Mouse (Mus musculus) neural tube, embryonic 11.5 days (tissue): ENCODE measurements around the gene Celf1. TPM values are rescaled to one million over a fixed set of nuclear protein-coding genes. Genes with fewer than 3 reads are reported as not detected.

Experiments used
- ATAC-seq: fragments of 200-750 bp; cut with Nextera tagmentation; 2 replicates; pipeline ENCODE4 v1.8.0; 2017; ENCODE audit warnings: moderate number of reproducible peaks, mild to moderate bottlenecking, moderate TSS enrichment, moderate library complexity; ENCODE audit not compliant: insufficient read depth, low FRiP score, low TSS enrichment
- DNase-seq: peaks from one replicate; pipeline ENCODE4 v3.0.0-alpha.2; 2015; ENCODE audit warnings: low spot score
- H3K27ac ChIP-seq: fragments of 300-500 bp; sonication (generic); 2 replicates; pipeline ENCODE4 v1.5.1; 2014; ENCODE audit warnings: low read depth, mild to moderate bottlenecking, low read length
- H3K27me3 ChIP-seq: fragments of 300-500 bp; sonication (generic); 2 replicates; pipeline ENCODE4 v1.6.1; 2014; ENCODE audit warnings: mild to moderate bottlenecking, low read length, mixed read lengths; ENCODE audit not compliant: control insufficient read depth, insufficient read depth
- H3K36me3 ChIP-seq: fragments of 300-500 bp; sonication (generic); 2 replicates; pipeline ENCODE4 v1.6.1; 2014; ENCODE audit warnings: mild to moderate bottlenecking, low read length, moderate library complexity, mixed read lengths; ENCODE audit not compliant: control insufficient read depth, insufficient read depth
- H3K4me1 ChIP-seq: fragments of 300-500 bp; sonication (generic); 2 replicates; pipeline ENCODE4 v1.6.1; 2014; ENCODE audit warnings: low read length, mixed read lengths; ENCODE audit not compliant: control insufficient read depth, insufficient read depth
- H3K4me2 ChIP-seq: fragments of 300-500 bp; sonication (generic); 2 replicates; pipeline ENCODE4 v1.6.1; 2014; ENCODE audit warnings: low read depth, mild to moderate bottlenecking, moderate library complexity
- H3K4me3 ChIP-seq: fragments of 300-500 bp; sonication (generic); 2 replicates; pipeline ENCODE4 v1.5.1; 2014; ENCODE audit warnings: low read depth, low read length
- H3K9ac ChIP-seq: fragments of 300-500 bp; sonication (generic); 2 replicates; pipeline ENCODE4 v1.6.1; 2014; ENCODE audit warnings: mild to moderate bottlenecking, low read length
- H3K9me3 ChIP-seq: fragments of 300-500 bp; sonication (generic); 2 replicates; pipeline ENCODE4 v1.6.1; 2016; ENCODE audit warnings: low read length; ENCODE audit not compliant: control insufficient read depth
- WGBS: fragments of 180-500 bp; shearing (Covaris S2); extraction: QIAGEN DNeasy Blood & Tissue Kit; methylation state at CpG from one replicate; pipeline ENCODE4 v1.1.7; 2014; 5-methylcytosine and 5-hydroxymethylcytosine counted together
- polyA plus RNA-seq: library from polyadenylated mRNA; unstranded; fragments of >200 nt; fragmentation: Nextera tagmentation; extraction: Ambion mirVana; gene quantifications from 2 replicates; pipeline ENCODE4 v1.2.1, GENCODE M21; 2014

Gene Celf1
- polyA plus RNA-seq, 1 experiment from 2014 or later = 109 TPM

DNA sequence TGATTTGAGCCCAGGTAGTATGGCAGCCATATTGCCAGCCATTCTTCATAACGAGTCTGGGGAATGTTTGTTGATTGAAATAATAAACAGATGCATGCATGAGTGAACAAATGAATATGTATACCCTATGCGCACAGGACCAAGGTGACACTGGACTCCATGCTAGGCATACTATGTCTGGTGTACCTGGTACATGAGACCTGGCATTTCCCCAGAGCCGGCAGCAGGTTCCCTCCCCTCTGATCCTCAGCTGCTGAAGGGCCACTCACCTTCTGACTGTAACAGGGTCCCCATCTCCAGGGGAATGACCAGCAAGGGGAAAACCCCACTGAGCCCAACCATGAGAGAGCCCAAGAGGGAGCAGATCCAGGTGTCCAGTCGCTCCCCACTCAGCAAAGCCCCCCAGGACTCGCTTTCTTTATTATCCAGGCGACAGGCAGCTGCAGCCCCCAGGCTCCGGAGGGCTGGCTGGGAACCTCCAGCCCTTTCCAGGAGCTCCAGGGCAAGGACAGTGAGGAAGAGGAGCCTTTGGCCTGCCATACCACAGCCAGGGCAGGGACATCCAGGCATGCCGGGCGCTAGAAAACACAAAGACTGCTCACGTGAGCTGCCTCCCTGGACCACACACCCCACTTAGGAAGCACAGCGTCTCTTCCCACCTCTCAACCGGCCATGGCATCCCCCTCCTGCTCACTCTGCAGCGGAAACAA is 128.1 kb downstream of the Celf1 start:
- H3K4me3 ChIP-seq = no peak overlapping the region
- H3K4me2 ChIP-seq = peak overlapping the region; percentile 6; the same call in 1 of the 2 replicates
- 59% methylated on average over 13 of the region's 13 CpGs for WGBS
- no peak overlapping the region for H3K9ac ChIP-seq
- H3K9me3 ChIP-seq = no peaks in the 10 kb centered on the region
- ATAC-seq = no peak
- H3K36me3 ChIP-seq = peaks cover 5% of the 10 kb centered on the region
- peaks cover 15% of the 10 kb centered on the region for H3K4me1 ChIP-seq
- DNase-seq = no peak
- H3K27ac ChIP-seq = no peak overlapping the region
- H3K27me3 ChIP-seq = no peaks in the 10 kb centered on the region

DNA sequence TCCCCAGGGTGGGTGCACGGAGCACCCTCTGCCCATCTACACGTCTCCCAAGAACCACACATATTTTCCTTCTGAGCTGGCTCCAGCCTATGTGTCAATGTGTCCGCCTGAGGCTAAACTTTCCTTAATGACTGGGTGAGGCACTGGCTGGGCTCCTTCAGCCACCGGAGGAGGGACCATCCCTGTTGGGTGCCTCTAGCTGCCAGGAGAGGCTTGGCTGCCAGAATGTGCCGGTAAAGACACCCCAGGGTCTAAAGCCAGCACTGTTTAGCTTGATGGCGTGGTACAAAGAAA is 128.6 kb downstream of the Celf1 start:
- no peak overlapping the region for H3K9ac ChIP-seq
- peak overlapping the region; percentile 85 for H3K4me2 ChIP-seq
- H3K27ac ChIP-seq = no peak overlapping the region
- no peaks in the 10 kb centered on the region for H3K9me3 ChIP-seq
- no peak overlapping the region for H3K4me3 ChIP-seq
- peaks cover 1% of the 10 kb centered on the region; the same call in 1 of the 2 replicates for H3K36me3 ChIP-seq
- DNase-seq (no peak), ATAC-seq (no peak)
- peaks cover 15% of the 10 kb centered on the region for H3K4me1 ChIP-seq
- no peaks in the 10 kb centered on the region for H3K27me3 ChIP-seq
- WGBS = 54% methylated on average over 6 of the region's 6 CpGs

Other genes with a start within 250 kb of the Celf1 start
- 104 and 105 TPM in 2 replicates for gene Fnbp4, start 195.0 kb upstream of the Celf1 start, polyA plus RNA-seq
- 0.37 and 0.64 TPM in 2 replicates for gene Agbl2, start 157.7 kb upstream of the Celf1 start, polyA plus RNA-seq
- 288 and 291 TPM in 2 replicates for gene Mtch2, start 93.2 kb upstream of the Celf1 start, polyA plus RNA-seq
- gene C1qtnf4, start 54.5 kb upstream of the Celf1 start, polyA plus RNA-seq = 20.6 and 22.5 TPM in 2 replicates
- gene Kbtbd4, start 35.6 kb upstream of the Celf1 start, polyA plus RNA-seq = 48.2 and 49.5 TPM in 2 replicates
- 187 and 191 TPM in 2 replicates for gene Ndufs3, start 35.6 kb upstream of the Celf1 start, polyA plus RNA-seq
- gene Rapsn, start 95.2 kb downstream of the Celf1 start, polyA plus RNA-seq = 3.7 and 5.5 TPM in 2 replicates
- 387 and 389 TPM in 2 replicates for gene Psmc3, start 113.6 kb downstream of the Celf1 start, polyA plus RNA-seq
- gene Slc39a13, start 130.0 kb downstream of the Celf1 start, polyA plus RNA-seq = 21.9 and 27.6 TPM in 2 replicates
- gene Spi1, start 142.0 kb downstream of the Celf1 start, polyA plus RNA-seq = 2.8 and 4.2 TPM in 2 replicates
- gene Mybpc3, start 177.8 kb downstream of the Celf1 start, polyA plus RNA-seq = 0.11 and 0.49 TPM in 2 replicates
- gene Madd, start 243.5 kb downstream of the Celf1 start, polyA plus RNA-seq = 21.4 and 24.8 TPM in 2 replicates